Mouse (Mus musculus): ENCODE results near the gene Myh3.
"Not testable (repeated sequence)": the region's sequence is repeated elsewhere in the genome, so short reads cannot be mapped to it uniquely, and the experiment has no call there.

Myh3 gene

GRCm38 (mm10) chr11:67075036-67075435 lies 3.1 kb upstream of the Myh3 start:
- no peak for ATAC-seq (ENCODE audit: insufficient number of reproducible peaks, low FRiP score, low TSS enrichment)

- no peak for ATAC-seq (ENCODE audit: insufficient number of reproducible peaks, low FRiP score, low TSS enrichment)
These were observed 1.3 kb upstream of the Myh3 start for GRCm38 (mm10) chr11:67076781-67077180.

- no peak for ATAC-seq (ENCODE audit: insufficient number of reproducible peaks, low FRiP score, low TSS enrichment)
These were observed 665 bp upstream of the Myh3 start for GRCm38 (mm10) chr11:67077435-67077834.

GRCm38 (mm10) chr11:67078888-67079287 lies 788 bp downstream of the Myh3 start:
- no peak for ATAC-seq (ENCODE audit: insufficient number of reproducible peaks, low FRiP score, low TSS enrichment)

- no peak for ATAC-seq (ENCODE audit: insufficient number of reproducible peaks, low FRiP score, low TSS enrichment)
These were observed 1.6 kb downstream of the Myh3 start for GRCm38 (mm10) chr11:67079740-67080139.

- peak; percentile 84 for ATAC-seq (ENCODE audit: insufficient number of reproducible peaks, low FRiP score, low TSS enrichment)
These were observed 2.1 kb downstream of the Myh3 start for GRCm38 (mm10) chr11:67080168-67080567.

GRCm38 (mm10) chr11:67081125-67081649 lies 3.1 kb downstream of the Myh3 start:
- ATAC-seq (ENCODE audit: insufficient number of reproducible peaks, low FRiP score, low TSS enrichment), result no peak

- ATAC-seq (ENCODE audit: insufficient number of reproducible peaks, low FRiP score, low TSS enrichment), result no peak
These were observed 4.1 kb downstream of the Myh3 start for GRCm38 (mm10) chr11:67082188-67082587.

GRCm38 (mm10) chr11:67082793-67083192 lies 4.7 kb downstream of the Myh3 start:
- no peak for ATAC-seq (ENCODE audit: insufficient number of reproducible peaks, low FRiP score, low TSS enrichment)

GRCm38 (mm10) chr11:67083239-67083638 lies 5.1 kb downstream of the Myh3 start:
- ATAC-seq (ENCODE audit: insufficient number of reproducible peaks, low FRiP score, low TSS enrichment), result no peak

- no peak for ATAC-seq (ENCODE audit: insufficient number of reproducible peaks, low FRiP score, low TSS enrichment)
These were observed 5.7 kb downstream of the Myh3 start for GRCm38 (mm10) chr11:67083712-67084340.

- ATAC-seq (ENCODE audit: insufficient number of reproducible peaks, low FRiP score, low TSS enrichment), result peak; percentile 68; the same call in 1 of the 2 replicates
These were observed 7.4 kb downstream of the Myh3 start for GRCm38 (mm10) chr11:67085489-67085888.

GRCm38 (mm10) chr11:67086467-67087164 lies 8.5 kb downstream of the Myh3 start:
- ATAC-seq (ENCODE audit: insufficient number of reproducible peaks, low FRiP score, low TSS enrichment), result no peak

- no peak for ATAC-seq (ENCODE audit: insufficient number of reproducible peaks, low FRiP score, low TSS enrichment)
These were observed 9.1 kb downstream of the Myh3 start for GRCm38 (mm10) chr11:67087225-67087624.

- not testable (repeated sequence) for ATAC-seq (ENCODE audit: insufficient number of reproducible peaks, low FRiP score, low TSS enrichment)
These were observed 14.3 kb downstream of the Myh3 start for GRCm38 (mm10) chr11:67092354-67092753.

- no peak for ATAC-seq (ENCODE audit: insufficient number of reproducible peaks, low FRiP score, low TSS enrichment)
These were observed 15.1 kb downstream of the Myh3 start for GRCm38 (mm10) chr11:67093201-67093600.

- no peak for ATAC-seq (ENCODE audit: insufficient number of reproducible peaks, low FRiP score, low TSS enrichment)
These were observed 15.6 kb downstream of the Myh3 start for GRCm38 (mm10) chr11:67093652-67094051.

- no peak for ATAC-seq (ENCODE audit: insufficient number of reproducible peaks, low FRiP score, low TSS enrichment)
These were observed 16.4 kb downstream of the Myh3 start for GRCm38 (mm10) chr11:67094470-67094869.

GRCm38 (mm10) chr11:67097709-67098108 lies 19.6 kb downstream of the Myh3 start:
- ATAC-seq (ENCODE audit: insufficient number of reproducible peaks, low FRiP score, low TSS enrichment), result no peak

- no peak for ATAC-seq (ENCODE audit: insufficient number of reproducible peaks, low FRiP score, low TSS enrichment)
These were observed 20.3 kb downstream of the Myh3 start for GRCm38 (mm10) chr11:67098427-67098826.

- no peak for ATAC-seq (ENCODE audit: insufficient number of reproducible peaks, low FRiP score, low TSS enrichment)
These were observed 21.1 kb downstream of the Myh3 start for GRCm38 (mm10) chr11:67099241-67099640.

GRCm38 (mm10) chr11:67100169-67100568 lies 22.1 kb downstream of the Myh3 start:
- no peak for ATAC-seq (ENCODE audit: insufficient number of reproducible peaks, low FRiP score, low TSS enrichment)
